Mouse (Mus musculus) frontal cortex, postnatal 25 days (tissue): Measurements from ENCODE around the gene Krtap22-2.
"Not testable (repeated sequence)": the region's sequence is repeated elsewhere in the genome, so short reads cannot be mapped to it uniquely, and the experiment has no call there.

ENCODE experiments used
- DNase-seq, 2 experiments: peaks; one replicate each; pipeline ENCODE4 v3.0.0; 2022; ENCODE audit warnings: low spot score in 2 of 2

The Krtap22-2 gene

GRCm38 (mm10) chr16:89010659-89011058 is at the start of gene Krtap22-2:
Gene Krtap22-2, minus strand, starts transcription at chr16:89010759.
- no peak for DNase-seq

- DNase-seq: no peak
Observed at GRCm38 (mm10) chr16:89047783-89048182, 37.2 kb upstream of the Krtap22-2 start, which contains the start of gene Krtap6-5. Gene Krtap6-5, minus strand, starts transcription at chr16:89047883.

GRCm38 (mm10) chr16:89041372-89041771 is 30.8 kb upstream of the Krtap22-2 start, which contains the start of gene Gm10228:
Gene Gm10228, minus strand, starts transcription at chr16:89041472.
- DNase-seq: not testable (repeated sequence)

- not testable (repeated sequence) for DNase-seq
Observed at GRCm38 (mm10) chr16:89031399-89031798, 20.8 kb upstream of the Krtap22-2 start, which contains the start of gene Krtap6-1. Gene Krtap6-1, plus strand, starts transcription at chr16:89031699.

- not testable (repeated sequence) for DNase-seq
Observed at GRCm38 (mm10) chr16:89014984-89015383, 4.4 kb upstream of the Krtap22-2 start, which contains the start of gene Gm10229. Gene Gm10229, plus strand, starts transcription at chr16:89015284.

GRCm38 (mm10) chr16:89013973-89014372 is 3.4 kb upstream of the Krtap22-2 start:
- no peak for DNase-seq

- DNase-seq: no peak
Observed at GRCm38 (mm10) chr16:88962773-88963172, 47.8 kb downstream of the Krtap22-2 start, which contains the start of gene Krtap16-3. Gene Krtap16-3, minus strand, starts transcription at chr16:88962873.
